Mouse (Mus musculus): ENCODE data around the gene Bach2. TPM values are rescaled to one million over a fixed set of nuclear protein-coding genes. Genes with fewer than 3 reads are reported as not detected.
A peak's percentile ranks its signal among the peaks of the same experiment; 100 is the strongest.

The Bach2 gene
- polyA plus RNA-seq, 1 experiment from 2014 or later: 13.4 TPM

DNA sequence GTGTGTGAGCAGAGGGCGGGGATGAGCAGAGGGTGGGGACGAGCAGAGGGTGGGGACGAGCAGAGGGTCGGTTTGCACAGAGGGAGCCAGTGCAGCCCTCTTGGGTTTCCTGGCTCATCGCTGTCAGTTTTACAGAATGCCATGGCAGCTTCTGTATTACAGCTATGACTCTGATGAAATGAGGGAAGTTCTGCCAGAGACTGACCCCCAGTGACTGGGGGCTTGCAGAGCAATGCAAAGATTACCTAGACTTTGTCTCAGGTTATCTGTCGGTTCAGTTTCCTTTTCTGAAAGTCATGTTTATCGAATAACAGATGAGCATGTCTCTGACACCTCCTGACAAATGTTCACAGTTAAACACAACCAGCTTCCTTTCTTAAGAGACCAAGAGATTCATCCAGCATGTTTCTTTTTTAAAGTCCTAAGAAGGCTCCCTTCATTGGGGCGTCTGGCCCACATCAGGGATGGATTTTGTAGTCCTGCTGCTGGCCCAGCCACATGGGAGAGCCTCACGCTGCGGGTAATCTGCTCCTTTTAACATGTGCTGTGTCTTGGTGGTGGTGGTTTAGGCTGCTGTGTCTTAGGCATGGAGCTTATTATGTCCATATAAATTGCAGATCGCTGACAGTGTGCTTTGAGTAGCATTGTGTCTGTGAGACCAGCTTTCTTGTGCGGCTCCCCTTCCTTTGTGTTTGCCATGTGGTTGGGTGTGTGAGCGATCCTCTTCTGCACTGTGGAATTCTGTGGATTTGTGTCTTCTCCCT, 126.7 kb downstream of the Bach2 start:
- Histone ChIP-seq H3K4me3 (no peak overlapping the region), H3K36me3 (no peaks in the 10 kb centered on the region), H3K27me3 (ENCODE audit: insufficient read depth, poor library complexity, severe bottlenecking) (no peaks in the 10 kb centered on the region), H3K9me3 (no peaks in the 10 kb centered on the region), H3K27ac (peak overlapping the region; percentile 81), H3K4me1 (replicated peaks) (peaks cover 76% of the 10 kb centered on the region)
- WGBS: 54% methylated on average over 13 of the region's 13 CpGs
- DNase-seq (ENCODE audit: low spot score): no peak

DNA sequence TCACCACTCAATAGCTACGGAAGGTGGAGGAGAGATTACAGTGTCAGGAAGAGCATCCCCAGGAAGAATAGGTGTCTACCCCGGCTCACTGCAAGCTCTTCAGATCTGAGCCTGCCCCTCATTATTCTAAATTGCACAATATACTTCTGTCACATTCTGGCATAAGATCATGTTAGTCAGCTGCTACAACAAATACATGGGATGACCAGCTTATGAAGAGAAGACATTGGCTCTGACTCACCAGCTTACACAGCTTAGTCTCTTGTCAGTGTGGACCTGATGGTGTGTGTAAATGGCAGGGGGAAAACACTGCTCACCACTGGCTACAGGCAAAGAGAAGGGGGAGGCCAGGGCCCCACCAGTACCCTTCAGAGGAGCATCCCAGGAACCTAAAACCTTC, 127.6 kb downstream of the Bach2 start:
- H3K4me3 ChIP-seq: no peak overlapping the region
- DNase-seq (ENCODE audit: low spot score): no peak
- H3K36me3 ChIP-seq: no peaks in the 10 kb centered on the region
- peaks cover 77% of the 10 kb centered on the region for H3K4me1 ChIP-seq (replicated peaks)
- H3K9me3 ChIP-seq: no peaks in the 10 kb centered on the region
- peak overlapping the region; percentile 81 for H3K27ac ChIP-seq
- no peaks in the 10 kb centered on the region for H3K27me3 ChIP-seq (ENCODE audit: insufficient read depth, poor library complexity, severe bottlenecking)
- 85% methylated on average over 2 of the region's 2 CpGs for WGBS

DNA sequence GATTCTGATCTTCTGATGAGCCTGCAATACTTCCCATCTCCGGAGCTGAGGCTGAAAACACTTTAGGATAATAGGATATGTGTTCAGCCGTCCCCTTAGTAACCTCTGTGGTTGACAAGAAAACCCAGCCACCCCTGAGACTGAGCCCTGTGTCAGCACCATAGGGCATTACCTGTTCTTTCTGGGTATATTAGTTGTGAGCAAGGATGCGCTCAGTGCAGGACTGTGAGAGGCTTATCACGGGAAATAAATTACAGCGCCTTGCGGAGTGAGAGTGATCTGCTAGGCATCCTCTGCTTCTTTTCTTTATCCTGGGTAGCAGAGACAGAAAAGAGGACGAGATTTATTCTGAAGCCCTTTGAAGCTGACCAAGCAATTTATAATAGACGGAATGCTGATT, 129.7 kb downstream of the Bach2 start:
- peak overlapping the region; percentile 18; the same call in 1 of the 2 replicates for H3K27ac ChIP-seq

DNA sequence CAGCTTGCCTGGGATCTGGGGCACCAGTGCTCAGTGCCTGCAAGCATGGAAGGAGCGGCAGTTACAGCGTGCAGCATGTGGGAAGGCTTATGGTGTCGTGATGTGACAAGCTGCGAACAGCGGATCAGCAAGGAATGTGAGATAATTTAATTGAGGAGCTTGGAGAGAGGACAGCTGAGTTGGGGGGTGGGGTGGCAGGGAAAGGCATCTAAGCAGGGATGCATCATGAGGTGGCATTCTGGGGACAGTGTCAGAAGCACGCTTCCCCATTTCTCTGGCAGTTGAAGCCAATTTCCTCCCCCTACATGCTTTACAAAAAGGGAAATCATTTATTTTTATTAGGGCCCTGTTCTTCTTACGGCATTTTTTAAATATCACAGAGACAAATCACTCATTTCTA, 134.5 kb downstream of the Bach2 start:
- 0 out of 2 replicates have a peak overlapping the region, but pooled peaks have one; percentile 0 for H3K27ac ChIP-seq
- H3K9me3 ChIP-seq: no peaks in the 10 kb centered on the region
- 64% methylated on average over 7 of the region's 7 CpGs for WGBS
- H3K27me3 ChIP-seq (ENCODE audit: insufficient read depth, poor library complexity, severe bottlenecking): no peaks in the 10 kb centered on the region
- DNase-seq (ENCODE audit: low spot score): no peak
- H3K36me3 ChIP-seq: no peaks in the 10 kb centered on the region
- H3K4me1 ChIP-seq (replicated peaks): peaks cover 77% of the 10 kb centered on the region
- no peak overlapping the region for H3K4me3 ChIP-seq

More for the DNA sequence above, 129.7 kb downstream of the Bach2 start:
- Histone ChIP-seq H3K36me3 (no peaks in the 10 kb centered on the region), H3K4me1 (replicated peaks) (peaks cover 84% of the 10 kb centered on the region), H3K4me3 (no peak overlapping the region), H3K9me3 (no peaks in the 10 kb centered on the region), H3K27me3 (ENCODE audit: insufficient read depth, poor library complexity, severe bottlenecking) (no peaks in the 10 kb centered on the region)
- WGBS: 65% methylated on average over 8 of the region's 8 CpGs
- DNase-seq (ENCODE audit: low spot score): no peak

DNA sequence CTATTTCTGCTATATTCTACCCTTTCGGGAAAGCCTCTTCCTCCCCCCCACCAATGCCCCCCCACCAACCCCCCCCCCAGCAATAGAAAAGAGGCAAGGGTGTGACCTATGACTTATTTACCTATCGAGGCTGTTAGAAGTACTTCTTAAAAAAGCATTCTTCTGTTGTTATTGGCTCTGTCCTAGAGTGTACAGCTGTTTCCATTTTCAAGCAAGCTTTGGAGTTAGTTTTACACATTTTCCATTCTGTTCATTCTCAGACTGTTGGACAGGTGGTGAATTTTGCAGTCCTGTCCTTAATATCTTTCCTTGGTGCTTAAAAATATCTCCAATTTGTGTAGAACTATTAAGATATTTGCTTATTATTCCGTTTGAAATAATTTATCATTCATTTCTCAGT, 134.9 kb downstream of the Bach2 start:
- H3K9me3 ChIP-seq: no peaks in the 10 kb centered on the region
- H3K4me1 ChIP-seq (replicated peaks): peaks cover 73% of the 10 kb centered on the region
- no peak overlapping the region for H3K4me3 ChIP-seq
- H3K27ac ChIP-seq: no peak overlapping the region
- H3K36me3 ChIP-seq: no peaks in the 10 kb centered on the region
- no peak for DNase-seq (ENCODE audit: low spot score)
- no peaks in the 10 kb centered on the region for H3K27me3 ChIP-seq (ENCODE audit: insufficient read depth, poor library complexity, severe bottlenecking)
- 68% methylated on average over 3 of the region's 3 CpGs for WGBS

DNA sequence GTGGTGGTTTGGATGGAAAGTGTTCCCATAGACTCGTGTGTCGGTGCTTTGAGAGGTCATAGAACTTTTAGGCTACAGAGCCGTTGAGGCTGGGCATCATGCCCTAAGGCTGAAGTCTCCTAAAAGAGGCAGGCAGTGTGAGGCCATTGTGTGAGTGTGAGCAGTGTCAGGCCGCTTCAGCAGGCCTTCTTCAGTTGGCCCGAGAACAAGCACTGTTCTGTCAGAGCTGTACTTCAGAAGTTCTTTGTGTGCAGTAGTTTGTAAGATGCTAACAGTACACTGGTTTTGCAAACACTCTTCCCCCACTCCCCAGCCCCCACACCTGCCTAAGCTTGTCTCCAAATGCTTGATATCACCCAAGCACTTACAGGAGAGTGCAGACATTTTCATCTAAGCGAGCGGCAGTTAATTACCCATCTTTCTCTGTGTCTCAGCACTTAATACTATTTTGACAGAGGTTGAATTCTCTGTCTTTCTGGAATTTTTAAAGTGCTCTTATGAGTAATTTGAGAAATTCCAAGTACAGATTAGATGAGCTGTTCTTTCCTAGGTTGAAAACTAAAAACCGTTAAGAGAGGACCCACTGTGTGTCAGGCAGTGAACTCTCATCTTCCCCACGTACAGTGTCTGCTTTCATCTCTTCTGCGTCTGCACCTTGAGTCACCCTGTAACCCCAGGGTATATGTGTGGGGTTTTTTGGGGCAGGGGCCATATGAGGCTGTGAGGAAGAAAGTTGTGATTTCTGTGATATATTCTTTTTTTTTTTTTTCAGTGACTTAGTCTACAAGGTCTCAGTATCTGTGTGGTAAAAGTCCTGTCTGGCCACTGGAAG, 136.4 kb downstream of the Bach2 start:
- Histone ChIP-seq H3K36me3 (no peaks in the 10 kb centered on the region), H3K4me3 (no peak overlapping the region), H3K27ac (peak overlapping the region; percentile 40; the same call in 1 of the 2 replicates), H3K27me3 (ENCODE audit: insufficient read depth, poor library complexity, severe bottlenecking) (no peaks in the 10 kb centered on the region), H3K9me3 (no peaks in the 10 kb centered on the region), H3K4me1 (replicated peaks) (peaks cover 58% of the 10 kb centered on the region)
- no peak for DNase-seq (ENCODE audit: low spot score)
- 69% methylated on average over 10 of the region's 10 CpGs for WGBS

DNA sequence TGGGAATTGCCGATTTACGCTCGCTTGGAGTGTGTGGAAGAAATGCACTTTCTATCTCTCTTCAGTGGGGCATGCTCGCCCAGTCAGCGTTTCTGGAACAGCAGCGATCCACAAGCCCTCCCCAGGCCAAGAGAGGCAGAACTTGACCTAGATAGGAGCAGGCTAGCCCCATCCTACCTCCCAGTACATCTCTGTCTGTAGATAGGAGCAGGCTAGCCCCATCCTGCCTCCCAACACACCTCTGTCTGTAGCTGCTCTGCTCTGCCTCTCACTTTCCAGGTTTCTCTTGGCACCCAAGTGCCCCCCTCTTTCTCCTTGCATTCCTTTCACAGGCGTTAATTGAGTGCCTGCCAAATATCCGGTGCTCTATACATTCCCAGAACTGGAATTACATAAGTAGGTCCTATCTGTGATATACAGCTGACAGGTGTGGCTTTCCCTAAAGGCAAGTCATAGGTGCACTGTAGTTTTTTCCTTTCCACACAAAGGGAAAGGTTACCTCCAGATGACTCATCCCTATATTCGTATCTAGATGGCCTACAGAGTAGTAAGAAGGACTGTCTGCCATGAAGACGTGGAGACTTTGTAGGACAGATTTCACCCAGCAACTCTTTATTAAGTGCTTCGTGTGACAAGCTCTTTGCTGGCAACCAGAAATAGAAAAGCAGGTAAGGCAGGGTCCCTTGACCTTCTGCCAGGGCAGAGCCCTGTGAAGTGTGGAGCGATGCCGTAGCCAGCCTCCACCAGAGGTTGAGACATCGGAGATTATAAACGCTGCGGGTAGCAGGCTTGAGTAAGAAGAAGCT, 137.3 kb downstream of the Bach2 start:
- H3K4me1 ChIP-seq (replicated peaks): peaks cover 49% of the 10 kb centered on the region
- no peaks in the 10 kb centered on the region for H3K9me3 ChIP-seq
- H3K4me3 ChIP-seq: no peak overlapping the region
- no peaks in the 10 kb centered on the region for H3K27me3 ChIP-seq (ENCODE audit: insufficient read depth, poor library complexity, severe bottlenecking)
- WGBS: 89% methylated on average over 16 of the region's 16 CpGs
- H3K27ac ChIP-seq: no peak overlapping the region
- H3K36me3 ChIP-seq: no peaks in the 10 kb centered on the region
- DNase-seq (ENCODE audit: low spot score): no peak

DNA sequence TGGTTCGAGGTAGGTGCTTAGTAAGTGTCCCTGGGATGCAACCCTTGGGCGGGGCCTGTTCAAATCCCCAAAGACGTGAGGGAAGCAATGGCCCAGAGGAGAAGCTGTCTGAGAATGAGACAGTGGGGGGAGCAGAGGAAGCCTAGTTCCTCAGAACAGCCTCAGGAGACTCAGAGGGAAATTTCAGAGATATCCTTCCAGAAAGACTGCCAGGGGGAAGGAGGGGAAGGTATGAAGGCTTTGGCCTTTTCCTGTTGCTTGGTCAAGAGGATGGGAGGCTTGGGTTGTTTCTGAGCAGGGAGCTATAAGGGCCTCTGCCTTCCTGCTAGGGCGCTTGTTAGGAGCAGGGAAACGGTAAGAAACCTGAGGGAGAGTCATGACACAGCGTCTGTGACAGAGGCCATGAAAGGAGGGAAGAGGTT, 137.9 kb downstream of the Bach2 start:
- Histone ChIP-seq H3K4me1 (replicated peaks) (peaks cover 48% of the 10 kb centered on the region), H3K4me3 (no peak overlapping the region), H3K27ac (no peak overlapping the region), H3K9me3 (no peaks in the 10 kb centered on the region), H3K27me3 (ENCODE audit: insufficient read depth, poor library complexity, severe bottlenecking) (no peaks in the 10 kb centered on the region), H3K36me3 (no peaks in the 10 kb centered on the region)
- no peak for DNase-seq (ENCODE audit: low spot score)
- WGBS: 70% methylated on average over 6 of the region's 6 CpGs

DNA sequence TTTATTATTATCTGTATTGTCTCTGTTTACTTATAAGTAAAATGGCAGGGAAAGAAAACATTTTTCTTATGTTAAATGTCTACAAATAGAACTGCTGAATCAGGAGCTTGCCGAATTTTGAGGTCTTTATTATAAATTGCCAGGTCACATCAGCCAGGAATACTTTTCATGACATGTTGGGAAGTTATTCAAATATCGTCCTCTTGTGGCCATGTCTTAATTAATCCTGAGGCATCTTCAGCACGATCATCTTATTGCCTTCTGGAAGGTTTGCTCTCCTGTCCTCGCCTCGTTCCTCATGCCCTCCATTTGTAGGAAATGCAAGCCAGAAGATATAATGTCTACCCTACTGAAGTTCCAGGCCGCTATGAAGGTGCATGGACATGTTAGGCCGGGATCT, 140.5 kb downstream of the Bach2 start:
- H3K9me3 ChIP-seq: no peaks in the 10 kb centered on the region
- no peaks in the 10 kb centered on the region for H3K27me3 ChIP-seq (ENCODE audit: insufficient read depth, poor library complexity, severe bottlenecking)
- DNase-seq (ENCODE audit: low spot score): no peak
- peaks cover 33% of the 10 kb centered on the region for H3K4me1 ChIP-seq (replicated peaks)
- no peak overlapping the region for H3K27ac ChIP-seq
- 89% methylated on average over 7 of the region's 7 CpGs for WGBS
- H3K36me3 ChIP-seq: no peaks in the 10 kb centered on the region
- no peak overlapping the region for H3K4me3 ChIP-seq

DNA sequence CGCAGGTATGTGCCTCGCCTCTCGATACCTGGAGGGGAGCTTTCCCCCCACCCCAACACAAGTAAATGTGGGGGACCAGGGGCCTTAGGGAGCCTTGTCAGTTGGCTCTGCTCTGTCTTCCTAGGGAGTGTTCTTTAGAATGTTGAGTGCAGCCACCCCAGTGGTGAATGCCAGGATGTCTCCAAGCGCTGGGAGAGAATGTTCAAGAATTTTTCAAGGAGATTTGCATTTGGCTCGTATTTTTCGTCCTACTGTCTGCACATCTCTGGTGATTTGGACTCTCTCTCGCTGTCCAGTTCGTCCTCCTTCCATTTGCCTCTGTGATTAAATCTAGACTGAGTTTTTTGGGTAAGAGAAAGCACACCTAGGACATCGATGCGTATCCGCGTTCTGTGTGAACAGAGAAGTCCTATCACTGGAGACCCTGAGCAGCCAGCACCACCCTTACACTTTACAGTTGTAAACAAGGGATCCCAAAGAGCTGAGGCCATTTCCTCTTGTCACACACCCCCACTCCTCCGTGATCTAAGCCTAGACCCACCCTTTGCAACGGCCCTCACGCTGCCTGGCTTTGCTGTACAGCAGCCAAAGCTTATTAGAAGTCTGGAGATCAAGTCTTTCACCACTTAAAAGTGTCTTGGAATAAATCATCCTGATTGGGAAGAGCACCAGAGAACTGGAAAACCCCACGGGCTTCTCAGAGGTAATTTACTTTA, 143.2 kb downstream of the Bach2 start:
- H3K4me3 ChIP-seq: no peak overlapping the region
- 0 out of 2 replicates have a peak overlapping the region, but pooled peaks have one; percentile 18 for H3K27ac ChIP-seq
- WGBS: 91% methylated on average over 16 of the region's 16 CpGs
- no peak for DNase-seq (ENCODE audit: low spot score)
- H3K27me3 ChIP-seq (ENCODE audit: insufficient read depth, poor library complexity, severe bottlenecking): no peaks in the 10 kb centered on the region
- no peaks in the 10 kb centered on the region for H3K36me3 ChIP-seq
- H3K4me1 ChIP-seq (replicated peaks): peaks cover 23% of the 10 kb centered on the region
- no peaks in the 10 kb centered on the region for H3K9me3 ChIP-seq

DNA sequence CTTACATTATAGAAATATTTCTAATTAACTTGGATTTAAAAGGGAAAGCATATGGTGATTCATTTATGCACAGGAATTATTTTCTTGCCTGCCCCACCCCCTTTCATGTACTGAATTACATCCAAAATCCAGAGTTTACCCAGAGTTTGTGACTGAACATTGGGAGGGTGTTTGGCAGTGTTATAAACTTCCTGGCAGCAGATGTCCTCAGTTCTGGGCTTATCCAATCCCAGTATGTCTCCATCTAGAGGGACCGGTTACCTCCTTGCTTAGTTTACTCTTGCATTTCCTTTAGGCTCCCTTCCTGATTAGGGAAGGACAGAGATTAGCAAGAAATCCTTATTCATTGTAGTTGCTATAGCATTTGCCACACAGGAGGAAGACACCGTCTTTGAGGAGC, 146.5 kb downstream of the Bach2 start:
- H3K4me1 ChIP-seq (replicated peaks): peaks cover 45% of the 10 kb centered on the region
- no peak overlapping the region for H3K4me3 ChIP-seq
- H3K9me3 ChIP-seq: no peaks in the 10 kb centered on the region
- no peaks in the 10 kb centered on the region for H3K36me3 ChIP-seq
- H3K27me3 ChIP-seq (ENCODE audit: insufficient read depth, poor library complexity, severe bottlenecking): no peaks in the 10 kb centered on the region
- DNase-seq (ENCODE audit: low spot score): no peak
- WGBS: 90% methylated on average over 2 of the region's 2 CpGs
- no peak overlapping the region for H3K27ac ChIP-seq

DNA sequence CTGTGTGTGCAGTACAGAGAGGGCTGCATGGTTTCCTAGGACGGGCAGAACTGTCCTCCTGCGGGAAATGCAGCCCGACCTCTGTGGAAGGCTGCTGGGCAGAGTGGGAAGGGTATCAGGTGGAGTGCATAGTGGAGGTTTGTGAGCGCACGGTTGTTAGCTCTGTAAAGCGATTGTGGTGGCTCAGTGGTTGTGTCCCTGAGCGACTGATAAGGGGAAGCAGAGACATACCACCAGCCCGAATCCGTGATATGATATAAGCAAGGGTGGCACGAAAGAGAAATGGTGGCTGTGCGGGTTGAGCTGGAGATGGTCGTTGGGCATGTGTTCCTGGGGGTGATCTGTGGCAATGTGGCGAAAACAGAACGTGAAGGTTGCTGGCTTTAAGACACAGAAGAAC, 147.0 kb downstream of the Bach2 start:
- Histone ChIP-seq H3K9me3 (no peaks in the 10 kb centered on the region), H3K4me3 (no peak overlapping the region), H3K36me3 (no peaks in the 10 kb centered on the region), H3K4me1 (replicated peaks) (peaks cover 45% of the 10 kb centered on the region), H3K27ac (no peak overlapping the region), H3K27me3 (ENCODE audit: insufficient read depth, poor library complexity, severe bottlenecking) (no peaks in the 10 kb centered on the region)
- 93% methylated on average over 14 of the region's 14 CpGs for WGBS
- DNase-seq (ENCODE audit: low spot score): no peak

Measured in hindbrain, embryonic 10.5 days (tissue).